ENCODE assay signal across 10 mouse cellular contexts in genomic region chr7:4842077-4842476, GRCm38 (mm10). TPM values are rescaled to one million over a fixed set of nuclear protein-coding genes. Genes with fewer than 3 reads are reported as not detected.
DNase-seq lines count a peak whose midpoint lies in the region; ATAC-seq and TF ChIP-seq lines count a peak whose summit lies in the region.
"Had no signal": no experiment of that assay in that cellular context is flagged by ENCODE, and none has a peak within 500 bp of the region (broad histone marks: within the 10 kb centered on the region; RNA-seq: fewer than 3 reads in every experiment).

No protein-coding gene starts in this region.

- peaks cover 22% of the 10 kb centered on the region for H3K4me1 ChIP-seq in stomach, embryonic 14.5 days (ENCODE audit: control insufficient read depth, insufficient read depth, low read length)
- peaks cover 2% of the 10 kb centered on the region; the same call in 1 of the 2 replicates for H3K4me1 ChIP-seq in stomach, postnatal 0 days (replicated peaks; ENCODE audit: control insufficient read depth, insufficient read depth)
- H3K4me1 ChIP-seq in hindbrain, embryonic 14.5 days (replicated peaks; ENCODE audit: control insufficient read depth, insufficient read depth, low read length) = peaks cover 20% of the 10 kb centered on the region
- peaks cover 8% of the 10 kb centered on the region for H3K4me1 ChIP-seq in liver, postnatal 0 days (ENCODE audit: insufficient read depth)

- no peak overlapping the region for H3K27ac ChIP-seq in stomach, embryonic 14.5 days (ENCODE audit: low read length)
- no peak overlapping the region for H3K27ac ChIP-seq in stomach, postnatal 0 days (replicated peaks)
- H3K27ac ChIP-seq in hindbrain, embryonic 14.5 days = peak overlapping the region; percentile 80
- no peak overlapping the region for H3K27ac ChIP-seq in liver, postnatal 0 days (ENCODE audit: low read depth)
- H3K27ac ChIP-seq in gastrocnemius, adult 2 months = no peak overlapping the region

- no peak overlapping the region for H3K9ac ChIP-seq in stomach, embryonic 14.5 days (replicated peaks; ENCODE audit: low read depth, low read length)
- no peak overlapping the region for H3K9ac ChIP-seq in stomach, postnatal 0 days (ENCODE audit: low read length)
- peak overlapping the region; percentile 64 for H3K9ac ChIP-seq in hindbrain, embryonic 14.5 days
- H3K9ac ChIP-seq in liver, postnatal 0 days (replicated peaks) = no peak overlapping the region

- H3K4me3 ChIP-seq in stomach, embryonic 14.5 days (ENCODE audit: low read depth, low read length) = no peak overlapping the region
- no peak overlapping the region for H3K4me3 ChIP-seq in stomach, postnatal 0 days (ENCODE audit: low read depth, low read length)
- H3K4me3 ChIP-seq in hindbrain, embryonic 14.5 days (replicated peaks; ENCODE audit: low read length) = peak overlapping the region; percentile 64
- H3K4me3 ChIP-seq in liver, postnatal 0 days (ENCODE audit: low read depth, low read length) = no peak overlapping the region
- H3K4me3 ChIP-seq in gastrocnemius, adult 2 months = no peak overlapping the region

- 0 out of 2 replicates have a peak overlapping the region, but pooled peaks have one; percentile 32 for H3K4me2 ChIP-seq in stomach, embryonic 14.5 days (replicated peaks; ENCODE audit: low read depth, low read length)
- no peak overlapping the region for H3K4me2 ChIP-seq in stomach, postnatal 0 days (replicated peaks; ENCODE audit: low read depth)
- H3K4me2 ChIP-seq in hindbrain, embryonic 14.5 days (replicated peaks) = peak overlapping the region; percentile 65
- H3K4me2 ChIP-seq in liver, postnatal 0 days (ENCODE audit: low read depth, low read length) = no peak overlapping the region

- no peak for DNase-seq in stomach, postnatal 0 days (ENCODE audit: low spot score)
- no peak for DNase-seq in hindbrain, embryonic 14.5 days (ENCODE audit: low spot score)
- no peak for DNase-seq in cerebellum, postnatal 36 days
- no peak for DNase-seq in liver, postnatal 0 days
- DNase-seq in gastrocnemius, adult 2 months = no peak
- no peak for DNase-seq in kidney, adult 11 months
- DNase-seq: kidney, adult 9 months had no signal

- no peak for TF ChIP-seq CTCF in stomach, postnatal 0 days (IDR thresholded peaks at IDR 0.05; ENCODE audit: low read depth)
- TF ChIP-seq CTCF in liver, postnatal 0 days (IDR thresholded peaks at IDR 0.05; ENCODE audit: low read depth) = no peak
- no peak for TF ChIP-seq CTCF in gastrocnemius, adult 2 months (IDR thresholded peaks at IDR 0.05)

- TF ChIP-seq EP300 in stomach, postnatal 0 days (optimal IDR thresholded peaks at IDR 0.05) = no peak
- TF ChIP-seq EP300 in liver, postnatal 0 days (IDR thresholded peaks at IDR 0.05; ENCODE audit: low read depth) = no peak

- H3K9me3 ChIP-seq in stomach, embryonic 14.5 days (ENCODE audit: control insufficient read depth, low read depth, low read length) = 0 out of 2 replicates have a peak, but pooled peaks cover 2% of the 10 kb centered on the region
- no peaks in the 10 kb centered on the region for H3K9me3 ChIP-seq in stomach, postnatal 0 days (ENCODE audit: control insufficient read depth, low read length)
- H3K9me3 ChIP-seq in hindbrain, embryonic 14.5 days (ENCODE audit: control insufficient read depth, low read length) = no peaks in the 10 kb centered on the region
- no peaks in the 10 kb centered on the region for H3K9me3 ChIP-seq in liver, postnatal 0 days (ENCODE audit: low read length)
- H3K9me3 ChIP-seq: G1E had no signal

- intact Hi-C loops in gastrocnemius, adult 2 months (cut with DNase I) = no loop called here

- no peaks in the 10 kb centered on the region for H3K36me3 ChIP-seq in stomach, embryonic 14.5 days (ENCODE audit: control insufficient read depth, insufficient read depth, low read length)
- no peaks in the 10 kb centered on the region for H3K36me3 ChIP-seq in stomach, postnatal 0 days (ENCODE audit: control insufficient read depth, insufficient read depth, low read length)
- H3K36me3 ChIP-seq in hindbrain, embryonic 14.5 days (replicated peaks; ENCODE audit: control insufficient read depth, insufficient read depth) = no peaks in the 10 kb centered on the region
- H3K36me3 ChIP-seq in liver, postnatal 0 days (replicated peaks; ENCODE audit: insufficient read depth, low read length) = no peaks in the 10 kb centered on the region
- H3K36me3 ChIP-seq: G1E had no signal

- 46% methylated on average over 5 of the region's 5 CpGs for WGBS in stomach, embryonic 14.5 days
- 59% methylated on average over 5 of the region's 5 CpGs for WGBS in stomach, postnatal 0 days
- 45% methylated on average over 5 of the region's 5 CpGs for WGBS in hindbrain, embryonic 14.5 days
- 56% methylated on average over 5 of the region's 5 CpGs for WGBS in liver, postnatal 0 days (ENCODE audit: insufficient replicate concordance)

- no peak for ATAC-seq in stomach, embryonic 14.5 days (ENCODE audit: insufficient number of reproducible peaks, insufficient read depth, low FRiP score, low read depth)
- no peak for ATAC-seq in stomach, postnatal 0 days (ENCODE audit: low FRiP score, low TSS enrichment)
- 0 out of 2 replicates have a peak, but pooled peaks have one; percentile 0 for ATAC-seq in hindbrain, embryonic 14.5 days (ENCODE audit: low FRiP score)
- peak; percentile 20; the same call in 1 of the 2 replicates for ATAC-seq in megakaryocyte progenitor cell, adult 5-6 weeks (replicated peaks; ENCODE audit: poor library complexity)
- no peak for ATAC-seq in liver, postnatal 0 days

- H3K27me3 ChIP-seq in stomach, embryonic 14.5 days (ENCODE audit: control insufficient read depth, insufficient read depth, low read length) = peaks cover 23% of the 10 kb centered on the region
- H3K27me3 ChIP-seq in stomach, postnatal 0 days (ENCODE audit: control insufficient read depth, insufficient read depth, low read length) = peaks cover 4% of the 10 kb centered on the region; the same call in 1 of the 2 replicates
- no peaks in the 10 kb centered on the region for H3K27me3 ChIP-seq in hindbrain, embryonic 14.5 days (ENCODE audit: control insufficient read depth, insufficient read depth, low read length)
- peaks cover 67% of the 10 kb centered on the region for H3K27me3 ChIP-seq in liver, postnatal 0 days (ENCODE audit: insufficient read depth, low read length)

RNA-seq across cellular contexts. Expression of gene Shisa7, which starts 2.4 kb away (rescaled TPM):
- polyA plus RNA-seq in stomach, embryonic 14.5 days (2014; fragmentation: Nextera tagmentation; extraction: Ambion mirVana) = 0.70 and 1.0 TPM in 2 replicates
- polyA plus RNA-seq in stomach, postnatal 0 days (2015; fragmentation: Nextera tagmentation; extraction: Ambion mirVana) = 0.15 and 0.16 TPM in 2 replicates
- 13.1 and 15.6 TPM in 2 replicates for polyA plus RNA-seq in hindbrain, embryonic 14.5 days (2014; fragmentation: Nextera tagmentation; extraction: Ambion mirVana)
- 0.05 TPM in 1 of 2 replicates, not detected in the other for total RNA-seq in megakaryocyte progenitor cell, adult 5-6 weeks (2015)
- not detected in 2 replicates for total RNA-seq in megakaryocyte progenitor cell, adult 5-6 weeks (2017)
- polyA plus RNA-seq in liver, postnatal 0 days (2015; fragmentation: Nextera tagmentation; extraction: Ambion mirVana) = not detected in 2 replicates
- not detected for total RNA-seq in gastrocnemius, adult 2 months (2021)
- polyA plus RNA-seq: G1E had no signal

RNA-seq across cellular contexts. Expression of gene Isoc2b, which starts 28.0 kb away (rescaled TPM):
- 7.0 and 7.8 TPM in 2 replicates for polyA plus RNA-seq in stomach, embryonic 14.5 days (2014; fragmentation: Nextera tagmentation; extraction: Ambion mirVana)
- polyA plus RNA-seq in stomach, postnatal 0 days (2015; fragmentation: Nextera tagmentation; extraction: Ambion mirVana) = 17.5 and 21.7 TPM in 2 replicates
- polyA plus RNA-seq in hindbrain, embryonic 14.5 days (2014; fragmentation: Nextera tagmentation; extraction: Ambion mirVana) = 2.8 and 3.7 TPM in 2 replicates
- 9.1 and 13.4 TPM in 2 replicates for total RNA-seq in megakaryocyte progenitor cell, adult 5-6 weeks (2015)
- 34.9 and 98.1 TPM in 2 replicates for total RNA-seq in megakaryocyte progenitor cell, adult 5-6 weeks (2017)
- polyA plus RNA-seq in liver, postnatal 0 days (2015; fragmentation: Nextera tagmentation; extraction: Ambion mirVana) = 8.0 and 8.3 TPM in 2 replicates
- total RNA-seq in gastrocnemius, adult 2 months (2021) = 1 to 10 TPM; 3.9 TPM

RNA-seq across cellular contexts. Expression of gene Ube2s, which starts 29.7 kb away (rescaled TPM):
- polyA plus RNA-seq in stomach, embryonic 14.5 days (2014; fragmentation: Nextera tagmentation; extraction: Ambion mirVana) = 318 and 349 TPM in 2 replicates
- polyA plus RNA-seq in stomach, postnatal 0 days (2015; fragmentation: Nextera tagmentation; extraction: Ambion mirVana) = 95.5 and 111 TPM in 2 replicates
- 285 and 293 TPM in 2 replicates for polyA plus RNA-seq in hindbrain, embryonic 14.5 days (2014; fragmentation: Nextera tagmentation; extraction: Ambion mirVana)
- total RNA-seq in megakaryocyte progenitor cell, adult 5-6 weeks (2015) = 280 and 341 TPM in 2 replicates
- total RNA-seq in megakaryocyte progenitor cell, adult 5-6 weeks (2017) = 169 and 190 TPM in 2 replicates
- polyA plus RNA-seq in liver, postnatal 0 days (2015; fragmentation: Nextera tagmentation; extraction: Ambion mirVana) = 135 and 139 TPM in 2 replicates
- total RNA-seq in gastrocnemius, adult 2 months (2021) = 10 to 100 TPM; 76.4 to 82.7 TPM

RNA-seq across cellular contexts. Expression of gene Isoc2a, which starts 34.9 kb away (rescaled TPM):
- 0.94 and 0.98 TPM in 2 replicates for polyA plus RNA-seq in stomach, embryonic 14.5 days (2014; fragmentation: Nextera tagmentation; extraction: Ambion mirVana)
- polyA plus RNA-seq in stomach, postnatal 0 days (2015; fragmentation: Nextera tagmentation; extraction: Ambion mirVana) = 0.56 and 0.67 TPM in 2 replicates
- polyA plus RNA-seq in hindbrain, embryonic 14.5 days (2014; fragmentation: Nextera tagmentation; extraction: Ambion mirVana) = 0.47 and 0.82 TPM in 2 replicates
- 2.4 and 3.1 TPM in 2 replicates for total RNA-seq in megakaryocyte progenitor cell, adult 5-6 weeks (2015)
- 7.3 and 8.7 TPM in 2 replicates for total RNA-seq in megakaryocyte progenitor cell, adult 5-6 weeks (2017)
- polyA plus RNA-seq in liver, postnatal 0 days (2015; fragmentation: Nextera tagmentation; extraction: Ambion mirVana) = 2.3 and 2.4 TPM in 2 replicates
- 10 to 100 TPM; 26.4 to 33.5 TPM for total RNA-seq in gastrocnemius, adult 2 months (2021)

RNA-seq across cellular contexts. Expression of gene Rpl28, which starts 49.4 kb away (rescaled TPM):
- 301 and 312 TPM in 2 replicates for polyA plus RNA-seq in stomach, embryonic 14.5 days (2014; fragmentation: Nextera tagmentation; extraction: Ambion mirVana)
- polyA plus RNA-seq in stomach, postnatal 0 days (2015; fragmentation: Nextera tagmentation; extraction: Ambion mirVana) = 322 and 359 TPM in 2 replicates
- 175 and 192 TPM in 2 replicates for polyA plus RNA-seq in hindbrain, embryonic 14.5 days (2014; fragmentation: Nextera tagmentation; extraction: Ambion mirVana)
- 1,898 and 2,111 TPM in 2 replicates for total RNA-seq in megakaryocyte progenitor cell, adult 5-6 weeks (2015)
- total RNA-seq in megakaryocyte progenitor cell, adult 5-6 weeks (2017) = 686 and 710 TPM in 2 replicates
- 280 and 288 TPM in 2 replicates for polyA plus RNA-seq in liver, postnatal 0 days (2015; fragmentation: Nextera tagmentation; extraction: Ambion mirVana)
- total RNA-seq in gastrocnemius, adult 2 months (2021) = 100 to 1,000 TPM; 483 to 569 TPM

Comparison
In these comparisons a context has a peak if more than half of its experiments do, and no peak if none do; other contexts are left out.
1. H3K4me2 ChIP-seq: peak in stomach, embryonic 14.5 days (single experiment) and hindbrain, embryonic 14.5 days (single experiment); none in stomach, postnatal 0 days (single experiment) and liver, postnatal 0 days (single experiment).
2. ATAC-seq: peak in hindbrain, embryonic 14.5 days (single experiment) and megakaryocyte progenitor cell, adult 5-6 weeks (single experiment); none in stomach, embryonic 14.5 days (single experiment), stomach, postnatal 0 days (single experiment) and liver, postnatal 0 days (single experiment).